Mouse (Mus musculus) urinary bladder, postnatal 0 days (tissue): ENCODE measurements around the gene Cd209c. TPM values are rescaled to one million over a fixed set of nuclear protein-coding genes. Genes with fewer than 3 reads are reported as not detected.

Experiments used
- polyA plus RNA-seq: library from polyadenylated mRNA; unstranded; fragments of >200 nt; fragmentation: Nextera tagmentation; extraction: Ambion mirVana; gene quantifications from 2 replicates; pipeline ENCODE4 v1.2.1, GENCODE M21; 2015

Gene Cd209c
- polyA plus RNA-seq = 0.10 and 0.13 TPM in 2 replicates

GRCm38 (mm10) chr8:3954646-3955045 is at the start of gene Cd209c:
Gene Cd209c (minus strand): TSS chr8:3954746.

GRCm38 (mm10) chr8:3926744-3927143 is 27.8 kb downstream of the Cd209c start, which contains the start of gene Cd209b:
Gene Cd209b (minus strand): TSS chr8:3926844.

Other genes with a start within 250 kb of the Cd209c start
- gene Clec4g, start 234.1 kb downstream of the Cd209c start, polyA plus RNA-seq = 0.10 and 0.37 TPM in 2 replicates
- gene Cd209a, start 205.8 kb downstream of the Cd209c start, polyA plus RNA-seq = not detected in 2 replicates
- not detected in 2 replicates for gene Cd209e, start 100.4 kb downstream of the Cd209c start, polyA plus RNA-seq
- gene Cd209d, start 76.2 kb downstream of the Cd209c start, polyA plus RNA-seq = not detected in 2 replicates
- 0.13 TPM in 1 of 2 replicates, not detected in the other for gene Cd209b, start 27.9 kb downstream of the Cd209c start, polyA plus RNA-seq
- gene Cd209f, start 151.1 kb upstream of the Cd209c start, polyA plus RNA-seq = 0.18 and 0.24 TPM in 2 replicates
- not detected in 2 replicates for gene Cd209g, start 179.4 kb upstream of the Cd209c start, polyA plus RNA-seq
- 12.6 and 13.1 TPM in 2 replicates for gene Evi5l, start 211.8 kb upstream of the Cd209c start, polyA plus RNA-seq